Mouse (Mus musculus) erythroid progenitor cell, adult 5-6 weeks (primary cell): ENCODE measurements at regions not wholly inside any gene's neighbourhood (a gene's known extent, or its start where the extent isn't known, plus 50 kb on each side); places are given as distances from the start of the nearest gene placed in this dataset.

Experiments used
- ATAC-seq: replicated peaks from 2 replicates; pipeline ENCODE4 v1.8.0; 2016; ENCODE audit warnings: moderate number of reproducible peaks, mild to moderate bottlenecking, moderate TSS enrichment, inconsistent platforms; ENCODE audit not compliant: poor library complexity, low FRiP score, severe bottlenecking

DNA sequence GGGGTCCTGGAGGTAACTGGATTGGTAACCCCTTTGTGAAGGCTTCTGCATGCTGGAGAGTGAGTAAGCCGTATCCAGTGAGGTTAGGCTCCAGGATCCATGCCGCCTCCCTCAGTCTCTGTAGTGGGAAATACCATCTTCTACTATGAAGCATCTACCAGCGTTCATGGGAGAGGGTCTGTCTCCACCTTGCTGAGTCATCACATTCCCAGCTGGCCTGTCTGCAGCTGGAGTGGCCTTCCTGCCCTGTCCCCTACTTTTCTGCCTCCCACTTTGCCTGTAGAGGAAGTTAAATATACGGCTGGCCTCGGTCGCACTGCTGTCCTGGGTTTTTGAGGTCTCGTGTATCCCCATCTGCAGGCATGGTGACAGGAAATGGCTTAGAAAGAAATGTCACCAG lies 78.0 kb upstream of the Sec14l1 start:
- no peak for ATAC-seq

DNA sequence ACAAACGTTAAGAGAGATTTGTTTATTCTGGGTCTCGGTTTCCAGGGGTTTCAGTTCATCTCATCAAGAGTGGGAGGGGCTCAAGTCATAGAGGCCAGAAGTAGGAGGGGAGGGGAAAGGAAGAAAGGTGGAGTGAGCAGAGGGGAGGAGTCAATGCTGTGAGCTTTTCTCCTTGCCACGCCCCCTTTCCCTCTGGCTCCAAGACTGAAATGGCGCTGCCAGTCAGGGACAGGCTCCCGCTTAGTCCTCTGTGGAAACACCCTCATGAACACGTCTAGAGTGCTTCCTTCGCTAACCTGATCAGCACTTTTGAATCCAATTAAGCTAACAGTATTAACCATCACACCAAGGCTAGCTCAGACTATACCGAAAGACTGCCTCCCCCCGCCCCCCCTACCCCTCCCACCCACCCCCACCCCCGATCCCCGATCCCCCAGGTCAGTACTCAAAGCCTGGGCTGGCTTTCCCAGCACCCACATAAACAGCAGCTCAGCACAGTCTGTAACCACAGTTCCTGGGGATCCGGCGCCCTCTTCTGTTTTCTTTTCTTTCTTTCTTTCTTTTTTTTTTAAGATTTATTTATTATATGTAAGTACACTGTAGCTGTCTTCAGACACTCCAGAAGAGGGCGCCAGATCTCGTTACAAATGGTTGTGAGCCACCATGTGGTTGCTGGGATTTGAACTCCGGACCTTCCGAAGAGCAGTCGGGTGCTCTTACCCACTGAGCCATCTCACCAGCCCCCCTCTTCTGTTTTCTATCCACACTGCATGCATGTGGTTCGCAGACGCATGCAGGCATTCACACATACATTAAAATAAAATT lies 76.5 kb upstream of the Sec14l1 start:
- no peak for ATAC-seq

DNA sequence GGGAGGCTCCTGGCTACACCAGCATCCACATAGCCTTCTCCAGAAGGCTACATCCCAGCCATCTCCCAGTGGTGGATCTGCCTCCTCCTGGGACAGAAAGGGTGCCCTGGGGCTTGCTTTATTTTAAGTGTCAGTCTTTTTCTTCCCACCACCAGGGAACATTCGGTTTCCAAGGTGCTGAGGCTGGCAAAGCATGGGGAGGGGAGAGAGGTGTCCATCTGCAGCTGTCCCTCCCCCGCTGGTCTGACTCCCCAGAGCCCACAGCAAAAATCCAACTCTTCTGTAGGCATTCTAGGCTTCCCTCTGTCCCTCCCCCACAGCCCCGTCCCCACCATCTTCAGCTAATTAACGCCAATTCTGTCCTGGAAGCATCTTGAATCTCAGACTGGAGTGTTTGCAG lies 74.1 kb upstream of the Sec14l1 start:
- ATAC-seq = no peak

DNA sequence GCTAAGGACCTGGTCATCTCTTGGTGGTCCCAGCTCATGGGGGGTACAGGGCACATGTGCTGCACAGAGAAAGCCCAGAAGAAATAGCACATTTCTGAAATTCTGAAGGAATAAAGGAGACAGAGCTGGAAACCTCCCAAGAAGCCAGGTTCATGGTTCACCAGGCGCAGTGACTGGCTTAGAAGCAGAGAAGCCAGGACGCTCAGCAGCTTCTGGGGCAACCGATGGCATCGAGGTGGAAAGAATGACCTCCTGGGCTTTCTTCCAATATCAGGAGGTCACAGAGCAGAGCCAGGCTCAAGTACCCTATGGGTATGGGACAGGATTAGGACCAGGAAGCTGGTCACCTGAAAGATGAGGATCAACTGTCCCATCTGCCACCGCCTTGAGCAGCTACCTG lies 72.6 kb upstream of the Sec14l1 start:
- no peak for ATAC-seq

DNA sequence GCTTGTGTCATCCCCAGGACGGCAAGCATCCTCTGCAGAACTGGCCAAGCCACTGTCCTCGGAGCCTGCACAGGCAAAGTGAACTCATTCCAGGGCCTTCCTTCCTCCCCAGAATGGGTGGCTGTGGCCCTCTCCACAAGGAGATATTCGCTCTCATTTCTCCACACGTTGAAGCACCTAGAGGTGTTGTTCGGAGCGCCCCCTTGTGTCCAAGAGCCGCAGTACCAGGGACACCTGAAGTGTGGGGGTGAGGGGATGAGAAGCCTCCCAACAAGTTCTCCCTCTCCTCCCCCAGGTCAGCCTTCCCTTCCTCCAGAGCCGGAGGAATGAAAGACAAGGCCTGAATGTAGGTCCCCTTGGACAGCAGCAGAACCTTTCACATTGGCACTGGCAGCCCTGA lies 71.4 kb upstream of the Sec14l1 start:
- ATAC-seq = peak; percentile 61

DNA sequence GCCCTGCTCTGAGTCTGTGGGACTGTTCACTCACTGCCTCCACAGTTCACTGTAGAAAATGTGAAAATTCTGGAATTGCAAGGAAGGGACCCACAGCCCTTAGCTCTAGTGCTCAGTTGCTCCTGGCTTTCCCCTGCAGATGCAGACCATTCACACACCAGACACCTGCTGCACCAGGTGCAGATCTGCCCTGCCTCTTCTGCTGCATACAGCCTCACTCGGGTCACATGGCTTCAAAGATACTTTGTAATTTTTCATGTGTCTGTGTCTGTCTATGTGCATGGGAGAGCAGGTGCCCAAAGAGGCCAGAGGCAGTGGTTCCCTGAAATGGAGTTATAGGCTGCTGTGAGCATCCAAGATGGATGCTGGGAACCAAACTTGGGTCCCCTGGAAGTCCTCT lies 70.2 kb upstream of the Sec14l1 start:
- ATAC-seq = no peak

DNA sequence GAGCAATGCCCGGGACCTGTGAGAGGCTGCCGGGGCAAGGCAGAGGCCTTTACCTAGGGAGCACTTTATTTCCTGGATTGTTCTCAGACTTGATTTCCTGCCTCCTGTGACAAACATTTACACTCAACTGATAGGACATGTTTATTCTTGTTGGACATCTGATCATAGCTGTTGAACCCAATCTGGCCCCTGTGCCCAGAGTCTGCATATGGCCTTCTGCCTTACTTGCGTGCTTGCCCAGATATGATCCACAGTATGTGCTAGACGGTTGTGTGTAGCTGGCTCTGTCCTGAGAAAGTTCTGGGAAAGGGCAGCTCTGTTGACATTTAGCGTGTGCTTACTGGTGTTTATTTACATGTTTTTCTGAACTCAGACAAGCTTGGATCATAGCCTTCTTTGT lies 68.3 kb upstream of the Sec14l1 start:
- ATAC-seq = no peak

DNA sequence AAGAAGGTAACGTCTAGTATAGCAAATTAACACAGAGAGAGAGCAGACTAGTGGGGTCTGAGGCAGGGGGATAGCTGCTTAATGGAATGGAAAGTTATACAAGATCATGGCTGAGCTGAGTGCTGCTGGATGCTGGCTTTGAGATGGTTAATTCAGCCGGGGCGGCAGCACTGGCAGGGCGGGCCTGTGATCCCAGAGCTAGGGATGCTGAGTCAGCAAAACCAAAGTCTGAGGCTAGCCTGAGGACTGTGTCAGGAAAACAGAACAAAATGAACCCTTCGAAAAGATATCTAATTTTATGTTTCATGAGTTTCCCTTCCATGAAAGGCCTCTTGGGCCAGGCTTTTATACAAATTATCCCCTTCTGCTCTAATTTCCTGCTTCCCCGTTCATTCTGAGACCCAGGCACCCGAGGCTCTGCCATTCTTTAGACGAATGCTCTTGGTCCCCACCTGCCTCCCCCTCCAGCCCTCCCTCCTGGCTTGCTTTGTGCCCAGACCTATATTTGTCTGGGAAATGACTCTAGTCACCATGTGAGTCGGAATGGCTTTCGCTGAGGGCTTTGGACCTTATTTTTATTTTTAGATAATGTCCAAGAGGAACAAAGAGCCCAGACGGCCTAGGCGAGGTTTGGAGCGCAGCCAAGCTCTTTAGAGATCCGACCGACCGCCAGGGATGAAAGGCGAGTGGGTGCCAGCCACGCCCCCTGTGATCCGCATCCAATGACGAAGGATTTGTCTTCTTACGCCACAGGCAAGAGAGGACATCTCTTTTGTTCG lies 67.6 kb upstream of the Sec14l1 start:
- no peak for ATAC-seq

DNA sequence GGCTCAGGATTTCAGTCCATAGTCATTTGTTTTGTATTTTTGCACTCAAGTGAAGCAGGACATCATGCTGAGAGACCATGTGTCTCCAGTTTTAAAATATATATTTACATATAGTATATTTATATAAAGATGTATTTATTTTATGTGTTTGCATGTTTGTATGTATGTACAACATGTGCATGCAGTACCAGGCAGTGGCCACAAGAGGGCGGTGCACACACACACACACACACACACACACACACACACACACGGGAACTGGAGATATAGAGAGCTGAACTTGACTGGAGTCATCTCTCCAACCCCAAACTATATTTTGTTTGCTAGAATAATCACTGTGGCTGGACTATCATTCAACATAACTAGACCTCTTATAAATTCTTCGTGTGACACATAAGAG lies 66.1 kb upstream of the Sec14l1 start:
- ATAC-seq = no peak

DNA sequence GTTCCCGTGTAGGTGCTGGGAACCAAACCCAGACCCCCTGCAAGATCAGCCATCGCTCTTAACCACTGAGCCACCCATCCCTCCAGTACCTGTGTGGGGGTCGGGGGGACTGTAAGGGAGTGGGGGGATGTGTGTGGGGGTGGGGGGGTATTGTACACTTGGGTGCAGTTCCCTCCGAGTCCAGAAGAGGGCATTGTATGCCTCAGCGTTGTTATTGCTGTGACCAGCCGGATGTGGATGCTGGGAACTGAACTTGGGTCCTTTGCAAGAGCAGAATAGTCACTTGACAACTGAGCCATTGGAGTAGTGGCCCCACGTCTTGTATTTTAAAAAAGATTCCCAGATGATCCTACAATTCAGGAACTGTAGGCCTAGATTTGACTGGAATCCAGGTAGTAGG lies 64.2 kb upstream of the Sec14l1 start:
- no peak for ATAC-seq

DNA sequence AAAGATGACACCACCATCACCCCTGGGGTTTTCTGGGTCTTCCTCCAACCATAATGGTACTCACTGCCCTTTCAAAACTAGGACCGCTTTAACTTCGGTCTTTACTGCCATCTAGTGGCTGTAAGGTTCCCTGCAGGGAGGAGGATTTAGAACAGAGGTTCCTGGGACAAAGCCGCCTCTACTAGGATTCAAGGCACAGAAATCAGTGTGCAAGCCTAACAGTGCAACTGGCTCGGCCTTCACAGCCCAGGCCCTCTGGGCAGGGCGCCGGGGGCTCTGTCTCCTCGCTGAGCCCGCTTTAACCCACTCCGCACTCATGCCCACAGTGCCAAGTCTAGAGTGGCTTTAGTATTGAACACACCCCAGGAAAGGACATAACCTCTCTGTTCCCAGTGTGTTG lies 58.0 kb upstream of the Sec14l1 start:
- ATAC-seq = peak; percentile 54

DNA sequence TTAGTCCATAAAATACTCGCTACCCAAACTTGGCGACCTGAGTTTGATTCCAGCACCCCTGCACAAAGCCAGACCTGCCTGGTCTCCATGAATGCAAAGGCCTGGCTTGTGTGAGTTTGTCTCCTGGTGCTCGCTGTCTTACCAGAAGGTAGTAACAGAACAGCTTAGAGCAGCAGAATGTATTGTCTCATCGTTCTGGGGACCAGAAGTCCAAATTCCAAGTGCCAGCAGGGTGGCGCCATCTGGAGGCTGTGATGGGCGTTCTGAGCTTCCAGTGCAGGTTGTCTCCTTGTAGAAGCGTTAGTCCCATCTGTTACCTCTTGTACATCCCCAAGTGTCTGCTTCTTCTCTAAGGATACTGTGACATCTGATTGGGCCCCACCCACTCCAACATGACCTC lies 57.5 kb upstream of the Sec14l1 start:
- ATAC-seq = no peak

DNA sequence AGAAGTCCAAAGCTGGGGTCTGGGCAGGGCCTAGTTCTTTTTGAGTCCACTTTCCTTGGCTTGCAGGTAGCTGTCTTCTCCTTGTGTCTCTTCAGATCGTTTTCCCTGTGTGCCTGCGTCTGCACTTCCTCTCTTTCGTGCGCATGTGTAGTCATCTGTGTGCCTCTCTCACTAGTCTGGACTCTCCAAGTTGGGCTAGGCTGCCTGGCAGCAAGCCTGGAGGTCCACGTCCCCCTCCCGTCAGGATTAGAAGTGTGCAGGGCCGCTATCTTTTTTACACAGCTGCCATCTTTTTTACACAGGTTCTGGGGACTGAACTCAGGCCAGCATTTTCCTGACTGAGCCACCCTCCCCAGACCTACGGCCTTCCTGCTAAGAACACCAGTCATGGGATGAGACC lies 55.8 kb upstream of the Sec14l1 start:
- ATAC-seq = peak; percentile 33; the same call in 1 of the 2 replicates

DNA sequence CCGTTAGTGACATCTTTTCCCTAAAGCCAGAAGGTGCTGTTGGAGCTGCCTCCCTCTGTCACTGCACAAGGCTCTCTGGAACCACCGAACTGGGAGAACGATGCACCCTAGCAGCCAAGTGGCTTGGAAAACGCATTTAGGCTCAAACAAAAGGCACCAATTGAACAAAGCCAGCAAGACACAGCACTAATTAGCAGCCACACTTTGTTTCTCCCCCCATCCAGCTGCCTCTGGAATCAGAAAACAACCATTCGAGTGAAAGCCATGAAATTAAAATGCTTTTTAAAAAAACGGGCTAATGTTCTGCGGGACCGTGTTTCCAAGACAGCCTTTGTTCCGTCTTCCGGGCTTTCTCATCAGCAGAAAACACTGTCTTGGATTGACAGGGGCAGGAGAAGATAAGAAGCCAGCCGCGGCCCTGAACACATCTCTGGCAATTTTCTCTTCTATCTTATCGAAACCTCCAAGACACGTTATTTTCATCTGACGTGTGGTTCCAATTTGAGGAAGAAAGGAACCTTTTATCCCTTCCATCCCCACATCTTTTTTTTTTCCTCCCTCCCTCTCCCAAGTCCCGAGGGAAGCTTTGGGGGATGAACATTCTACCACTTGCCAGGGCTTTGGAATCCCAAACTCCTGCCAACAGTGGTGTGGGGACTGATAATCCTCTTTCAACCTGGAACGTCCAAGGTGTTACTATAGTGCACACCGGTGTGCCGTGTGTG lies 54.8 kb upstream of the Sec14l1 start:
- ATAC-seq = 0 out of 2 replicates have a peak, but pooled peaks have one; percentile 37

DNA sequence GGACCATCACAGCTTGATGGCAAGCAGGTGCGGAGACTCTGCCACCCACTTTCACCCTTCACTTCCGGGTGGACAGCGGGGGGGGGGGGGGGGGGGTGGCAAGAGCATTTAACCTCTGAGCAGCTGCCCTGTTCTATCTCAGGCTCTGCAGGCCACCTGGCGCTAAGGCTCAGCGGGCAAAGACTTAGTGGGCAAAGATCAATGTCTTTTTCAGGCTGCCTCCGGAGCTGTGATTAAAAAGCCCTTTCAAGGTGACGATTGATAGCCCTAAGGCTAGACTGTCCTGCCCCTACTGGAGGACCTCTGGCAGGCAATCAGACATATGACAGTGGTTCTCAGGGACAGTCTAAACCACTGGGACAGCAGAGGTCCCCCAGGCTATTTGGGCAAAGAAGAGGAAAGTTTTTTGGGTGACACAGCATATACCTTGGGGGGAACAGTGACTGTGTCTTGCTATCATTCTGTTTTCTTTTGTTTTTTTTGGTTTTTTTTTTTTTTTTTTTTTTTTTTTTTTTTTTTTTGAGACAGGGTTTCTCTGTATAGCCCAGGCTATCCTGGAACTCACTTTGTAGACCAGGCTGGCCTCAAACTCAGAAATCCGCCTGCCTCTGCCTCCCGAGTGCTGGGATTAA lies 54.1 kb upstream of the Sec14l1 start:
- no peak for ATAC-seq

DNA sequence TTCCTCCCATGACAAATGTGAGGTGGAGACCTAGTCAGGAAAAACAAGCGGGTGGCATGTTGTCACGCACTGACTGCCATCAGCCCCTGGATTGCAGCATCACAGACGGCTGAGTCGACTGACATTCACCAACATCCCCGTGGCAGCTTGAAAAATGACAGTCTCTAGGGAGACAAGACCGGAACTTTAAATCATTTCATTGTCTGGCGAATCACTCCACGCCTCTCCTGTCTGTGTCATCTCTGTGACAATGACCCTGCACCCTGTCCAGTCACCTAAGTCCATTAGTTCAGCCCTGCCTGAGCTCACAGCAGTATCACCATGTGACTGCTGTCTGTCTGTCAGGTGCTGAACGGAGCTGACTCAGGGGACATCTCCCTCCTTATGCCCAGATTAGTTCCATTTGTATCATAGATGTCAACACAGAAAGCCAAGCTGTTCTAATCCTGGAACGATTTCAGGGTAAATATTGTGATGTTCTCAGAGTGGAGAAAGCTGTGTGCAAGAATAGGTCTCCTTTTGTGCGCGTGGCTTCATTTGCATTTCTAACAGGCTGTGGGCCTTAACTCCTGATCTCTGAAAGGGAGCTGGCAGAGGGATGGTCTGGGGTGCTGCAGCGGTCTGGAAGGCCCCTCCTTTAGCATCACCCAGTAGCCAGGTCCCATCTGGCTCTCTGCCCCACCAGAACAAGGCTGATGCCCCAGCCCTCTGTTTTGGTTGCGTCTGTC lies 52.0 kb upstream of the Sec14l1 start:
- no peak for ATAC-seq
